Mouse (Mus musculus) embryonic facial prominence, embryonic 13.5 days (tissue): ENCODE measurements around the gene Arl8b. TPM values are rescaled to one million over a fixed set of nuclear protein-coding genes. Genes with fewer than 3 reads are reported as not detected.

ENCODE experiments used
- ATAC-seq: fragments of 200-750 bp; cut with Nextera tagmentation; 2 replicates; pipeline ENCODE4 v1.8.0; 2017; ENCODE audit warnings: low read depth; ENCODE audit not compliant: insufficient number of reproducible peaks, insufficient read depth, low FRiP score, low TSS enrichment
- H3K27ac ChIP-seq: fragments of 300-500 bp; sonication (generic); 2 replicates; pipeline ENCODE4 v1.5.1; 2015; ENCODE audit warnings: moderate library complexity, mild to moderate bottlenecking, inconsistent platforms
- H3K27me3 ChIP-seq: fragments of 300-500 bp; sonication (generic); 2 replicates; pipeline ENCODE4 v1.6.1; 2015; ENCODE audit warnings: mild to moderate bottlenecking, inconsistent platforms
- H3K36me3 ChIP-seq: fragments of 300-500 bp; sonication (generic); 2 replicates; pipeline ENCODE4 v1.6.1; 2015; ENCODE audit warnings: mild to moderate bottlenecking, inconsistent platforms
- H3K4me1 ChIP-seq: fragments of 300-500 bp; sonication (generic); 2 replicates; pipeline ENCODE4 v1.6.1; 2015; ENCODE audit warnings: inconsistent platforms
- H3K4me2 ChIP-seq: fragments of 300-500 bp; sonication (generic); 2 replicates; pipeline ENCODE4 v1.6.1; 2015; ENCODE audit warnings: moderate library complexity, mild to moderate bottlenecking, inconsistent platforms
- H3K4me3 ChIP-seq: fragments of 300-500 bp; sonication (generic); 2 replicates; pipeline ENCODE4 v1.5.1; 2015; ENCODE audit warnings: mild to moderate bottlenecking, inconsistent platforms
- H3K9ac ChIP-seq: fragments of 300-500 bp; sonication (generic); 2 replicates; pipeline ENCODE4 v1.6.1; 2015; ENCODE audit warnings: mild to moderate bottlenecking, inconsistent platforms
- H3K9me3 ChIP-seq: fragments of 300-500 bp; sonication (generic); 2 replicates; pipeline ENCODE4 v1.6.1; 2016; ENCODE audit warnings: inconsistent platforms
- whole genome bisulfite sequencing: fragments of 180-500 bp; shearing (Covaris S2); methylation state at CpG from one replicate; pipeline ENCODE4 v1.1.7; 2015; ENCODE audit warnings: mixed read lengths; 5-methylcytosine and 5-hydroxymethylcytosine counted together
- polyA plus RNA-seq: library from polyadenylated mRNA; unstranded; fragments of >200 nt; fragmentation: Nextera tagmentation; extraction: Ambion mirVana; gene quantifications from 2 replicates; pipeline ENCODE4 v1.2.1, GENCODE M21; 2015

Arl8b gene
- polyA plus RNA-seq, 1 experiment from 2014 or later, result 70.2 TPM

- Histone ChIP-seq H3K27me3 (no peaks in the 10 kb centered on the region), H3K4me1 (peaks cover 19% of the 10 kb centered on the region), H3K9ac (peak overlapping the region; percentile 89), H3K4me3 (peak overlapping the region; percentile 77), H3K4me2 (peak overlapping the region; percentile 87), H3K27ac (peak overlapping the region; percentile 81), H3K9me3 (no peaks in the 10 kb centered on the region), H3K36me3 (peaks cover 12% of the 10 kb centered on the region)
- 13% methylated on average over 5 of the region's 5 CpGs for WGBS
- no peak for ATAC-seq
Observed at GRCm38 (mm10) chr6:108827336-108827920, 44.5 kb downstream of the Arl8b start.

- H3K36me3 ChIP-seq, result peaks cover 3% of the 10 kb centered on the region; the same call in 1 of the 2 replicates
- H3K4me3 ChIP-seq, result peak within 1 kb of the TSS; percentile 77
- peak within 1 kb of the TSS; percentile 89 for H3K9ac ChIP-seq
- ATAC-seq, result peak; percentile 97
- H3K4me2 ChIP-seq, result peak within 1 kb of the TSS; percentile 87
- H3K27ac ChIP-seq, result peak within 1 kb of the TSS; percentile 81
- H3K9me3 ChIP-seq, result no peaks in the 10 kb centered on the region
- WGBS, result under 1% methylated on average over 67 of the region's 67 CpGs
- peaks cover 19% of the 10 kb centered on the region for H3K4me1 ChIP-seq
- H3K27me3 ChIP-seq, result no peaks in the 10 kb centered on the region
Observed at GRCm38 (mm10) chr6:108828234-108828868, 45.5 kb downstream of the Arl8b start, which contains the start of gene Edem1. TSS of gene Edem1 (plus strand) at chr6:108828641.

- Histone ChIP-seq H3K4me3 (peak overlapping the region; percentile 77), H3K27ac (peak overlapping the region; percentile 81), H3K36me3 (no peaks in the 10 kb centered on the region), H3K9ac (peak overlapping the region; percentile 89), H3K4me1 (peaks cover 19% of the 10 kb centered on the region), H3K4me2 (peak overlapping the region; percentile 87), H3K27me3 (no peaks in the 10 kb centered on the region), H3K9me3 (no peaks in the 10 kb centered on the region)
- peak; percentile 34 for ATAC-seq
- WGBS, result under 1% methylated on average over 49 of the region's 56 CpGs
Observed at GRCm38 (mm10) chr6:108828872-108829271, 46.0 kb downstream of the Arl8b start.

GRCm38 (mm10) chr6:108829386-108830370 lies 46.8 kb downstream of the Arl8b start:
- 20% methylated on average over 22 of the region's 22 CpGs for WGBS
- no peak for ATAC-seq

GRCm38 (mm10) chr6:108832170-108832569 lies 49.3 kb downstream of the Arl8b start:
- ATAC-seq, result no peak
- Histone ChIP-seq H3K36me3 (peaks cover 1% of the 10 kb centered on the region; the same call in 1 of the 2 replicates), H3K9me3 (no peaks in the 10 kb centered on the region), H3K27me3 (no peaks in the 10 kb centered on the region), H3K9ac (no peak overlapping the region), H3K27ac (no peak overlapping the region), H3K4me2 (no peak overlapping the region), H3K4me1 (peaks cover 30% of the 10 kb centered on the region), H3K4me3 (no peak overlapping the region)
- WGBS, result 85% methylated on average over 1 of the region's 1 CpGs

More at GRCm38 (mm10) chr6:108829386-108830370, 46.8 kb downstream of the Arl8b start:
- no peaks in the 10 kb centered on the region for H3K36me3 ChIP-seq
- peak overlapping the region; percentile 87 for H3K4me2 ChIP-seq
- H3K9ac ChIP-seq, result peak overlapping the region; percentile 89
- H3K4me1 ChIP-seq, result peaks cover 19% of the 10 kb centered on the region
- no peaks in the 10 kb centered on the region for H3K9me3 ChIP-seq
- H3K27ac ChIP-seq, result no peak overlapping the region
- peak overlapping the region; percentile 77 for H3K4me3 ChIP-seq
- H3K27me3 ChIP-seq, result no peaks in the 10 kb centered on the region

- H3K4me2 ChIP-seq, result no peak overlapping the region
- no peaks in the 10 kb centered on the region for H3K27me3 ChIP-seq
- no peak overlapping the region for H3K9ac ChIP-seq
- H3K9me3 ChIP-seq, result no peaks in the 10 kb centered on the region
- no peak overlapping the region for H3K4me3 ChIP-seq
- H3K36me3 ChIP-seq, result peaks cover 8% of the 10 kb centered on the region
- H3K27ac ChIP-seq, result no peak overlapping the region
- ATAC-seq, result no peak
- H3K4me1 ChIP-seq, result peaks cover 30% of the 10 kb centered on the region
- WGBS, result 71% methylated on average over 6 of the region's 6 CpGs
Observed at GRCm38 (mm10) chr6:108832989-108833388, 50.1 kb downstream of the Arl8b start.

GRCm38 (mm10) chr6:108833963-108834697 lies 51.2 kb downstream of the Arl8b start:
- WGBS, result 94% methylated on average over 8 of the region's 8 CpGs
- ATAC-seq, result no peak

GRCm38 (mm10) chr6:108835765-108836691 lies 53.1 kb downstream of the Arl8b start:
- no peak for ATAC-seq
- no peak overlapping the region for H3K9ac ChIP-seq
- no peaks in the 10 kb centered on the region for H3K9me3 ChIP-seq
- no peaks in the 10 kb centered on the region for H3K27me3 ChIP-seq
- no peak overlapping the region for H3K4me2 ChIP-seq
- whole genome bisulfite sequencing, result 78% methylated on average over 16 of the region's 16 CpGs
- no peak overlapping the region for H3K4me3 ChIP-seq
- H3K27ac ChIP-seq, result no peak overlapping the region
- peaks cover 24% of the 10 kb centered on the region for H3K36me3 ChIP-seq
- H3K4me1 ChIP-seq, result peaks cover 16% of the 10 kb centered on the region

More at GRCm38 (mm10) chr6:108833963-108834697, 51.2 kb downstream of the Arl8b start:
- Histone ChIP-seq H3K4me3 (no peak overlapping the region), H3K9me3 (no peaks in the 10 kb centered on the region), H3K4me1 (peaks cover 27% of the 10 kb centered on the region), H3K9ac (no peak overlapping the region), H3K4me2 (no peak overlapping the region), H3K27me3 (no peaks in the 10 kb centered on the region), H3K36me3 (peaks cover 15% of the 10 kb centered on the region), H3K27ac (no peak overlapping the region)

GRCm38 (mm10) chr6:108837081-108837480 lies 54.2 kb downstream of the Arl8b start:
- Histone ChIP-seq H3K36me3 (peaks cover 29% of the 10 kb centered on the region), H3K27ac (no peak overlapping the region), H3K27me3 (no peaks in the 10 kb centered on the region), H3K4me3 (no peak overlapping the region), H3K4me2 (no peak overlapping the region), H3K9me3 (no peaks in the 10 kb centered on the region), H3K9ac (no peak overlapping the region), H3K4me1 (peaks cover 11% of the 10 kb centered on the region)
- no peak for ATAC-seq
- WGBS, result 86% methylated on average over 4 of the region's 4 CpGs

GRCm38 (mm10) chr6:108837958-108838357 lies 55.1 kb downstream of the Arl8b start:
- H3K27me3 ChIP-seq, result no peaks in the 10 kb centered on the region
- WGBS, result 90% methylated on average over 4 of the region's 4 CpGs

More at GRCm38 (mm10) chr6:108837958-108838357, 55.1 kb downstream of the Arl8b start:
- Histone ChIP-seq H3K4me2 (no peak overlapping the region), H3K4me1 (peaks cover 11% of the 10 kb centered on the region), H3K27ac (no peak overlapping the region), H3K9me3 (no peaks in the 10 kb centered on the region), H3K9ac (no peak overlapping the region), H3K4me3 (no peak overlapping the region), H3K36me3 (peaks cover 35% of the 10 kb centered on the region)
- no peak for ATAC-seq
